Mouse (Mus musculus): ENCODE data around the gene Fam78a. TPM values are rescaled to one million over a fixed set of nuclear protein-coding genes. Genes with fewer than 3 reads are reported as not detected.
A peak's percentile ranks its signal among the peaks of the same experiment; 100 is the strongest.
"Not testable (repeated sequence)": the region's sequence is repeated elsewhere in the genome, so short reads cannot be mapped to it uniquely, and the experiment has no call there.

Gene Fam78a
- total and polyA plus RNA-seq, 2 experiments from 2014 or later, result 0.39 to 1.3 TPM

GRCm38 (mm10) chr2:32051791-32052190 is 32.9 kb downstream of the Fam78a start:
- Histone ChIP-seq H3K4me3 (ENCODE audit: low read length) (no peak overlapping the region), H3K27ac (no peak overlapping the region), H3K36me3 (ENCODE audit: insufficient read depth, low read length) (peaks cover 8% of the 10 kb centered on the region; the same call in 1 of the 2 replicates), H3K4me2 (ENCODE audit: low read depth, low read length) (no peak overlapping the region), H3K9ac (replicated peaks; ENCODE audit: low read length) (no peak overlapping the region), H3K4me1 (ENCODE audit: insufficient read depth, low read length) (no peaks in the 10 kb centered on the region), H3K27me3 (ENCODE audit: insufficient read depth, low read length) (no peaks in the 10 kb centered on the region), H3K9me3 (ENCODE audit: low read length) (no peaks in the 10 kb centered on the region)
- no peak for DNase-seq (ENCODE audit: low spot score)
- no peak for ATAC-seq
- WGBS, result 90% methylated on average over 8 of the region's 8 CpGs
- TF ChIP-seq CTCF (IDR thresholded peaks at IDR 0.05; ENCODE audit: low read depth), result no peak

GRCm38 (mm10) chr2:32047323-32047722 is 37.3 kb downstream of the Fam78a start:
- no peak overlapping the region for H3K27ac ChIP-seq
- peak; percentile 24 for DNase-seq (ENCODE audit: low spot score)
- TF ChIP-seq CTCF (IDR thresholded peaks at IDR 0.05; ENCODE audit: low read depth), result no peak
- no peak for ATAC-seq
- no peak overlapping the region for H3K4me3 ChIP-seq (ENCODE audit: low read length)
- peaks cover 23% of the 10 kb centered on the region for H3K36me3 ChIP-seq (ENCODE audit: insufficient read depth, low read length)
- no peaks in the 10 kb centered on the region for H3K4me1 ChIP-seq (ENCODE audit: insufficient read depth, low read length)
- no peak overlapping the region for H3K4me2 ChIP-seq (ENCODE audit: low read depth, low read length)
- WGBS, result 56% methylated on average over 10 of the region's 10 CpGs
- no peaks in the 10 kb centered on the region for H3K9me3 ChIP-seq (ENCODE audit: low read length)
- no peak overlapping the region for H3K9ac ChIP-seq (replicated peaks; ENCODE audit: low read length)
- H3K27me3 ChIP-seq (ENCODE audit: insufficient read depth, low read length), result no peaks in the 10 kb centered on the region

- DNase-seq (ENCODE audit: low spot score) (no peak), ATAC-seq (no peak)
- H3K27ac ChIP-seq, result no peak overlapping the region
- H3K9ac ChIP-seq (replicated peaks; ENCODE audit: low read length), result no peak overlapping the region
- no peak overlapping the region for H3K4me2 ChIP-seq (ENCODE audit: low read depth, low read length)
- H3K4me1 ChIP-seq (ENCODE audit: insufficient read depth, low read length), result no peaks in the 10 kb centered on the region
- no peak overlapping the region for H3K4me3 ChIP-seq (ENCODE audit: low read length)
- H3K27me3 ChIP-seq (ENCODE audit: insufficient read depth, low read length), result no peaks in the 10 kb centered on the region
- peaks cover 28% of the 10 kb centered on the region for H3K36me3 ChIP-seq (ENCODE audit: insufficient read depth, low read length)
- H3K9me3 ChIP-seq (ENCODE audit: low read length), result no peaks in the 10 kb centered on the region
- TF ChIP-seq CTCF (IDR thresholded peaks at IDR 0.05; ENCODE audit: low read depth), result no peak
- WGBS, result 88% methylated on average over 10 of the region's 10 CpGs
Measured at GRCm38 (mm10) chr2:32046009-32046408, 38.6 kb downstream of the Fam78a start.

- no peaks in the 10 kb centered on the region for H3K4me1 ChIP-seq (ENCODE audit: insufficient read depth, low read length)
- no peak overlapping the region for H3K9ac ChIP-seq (replicated peaks; ENCODE audit: low read length)
- WGBS, result 82% methylated on average over 6 of the region's 6 CpGs
- H3K9me3 ChIP-seq (ENCODE audit: low read length), result no peaks in the 10 kb centered on the region
- no peak overlapping the region for H3K4me3 ChIP-seq (ENCODE audit: low read length)
- DNase-seq (ENCODE audit: low spot score), result no peak
- H3K4me2 ChIP-seq (ENCODE audit: low read depth, low read length), result no peak overlapping the region
- no peak for ATAC-seq
- H3K27ac ChIP-seq, result no peak overlapping the region
- no peak for TF ChIP-seq CTCF (IDR thresholded peaks at IDR 0.05; ENCODE audit: low read depth)
- H3K36me3 ChIP-seq (ENCODE audit: insufficient read depth, low read length), result peaks cover 26% of the 10 kb centered on the region
- no peaks in the 10 kb centered on the region for H3K27me3 ChIP-seq (ENCODE audit: insufficient read depth, low read length)
Measured at GRCm38 (mm10) chr2:32045375-32045774, 39.3 kb downstream of the Fam78a start.

GRCm38 (mm10) chr2:32043836-32044235 is 40.8 kb downstream of the Fam78a start:
- H3K36me3 ChIP-seq (ENCODE audit: insufficient read depth, low read length), result peaks cover 36% of the 10 kb centered on the region
- H3K4me3 ChIP-seq (ENCODE audit: low read length), result no peak overlapping the region
- 63% methylated on average over 5 of the region's 5 CpGs for WGBS

GRCm38 (mm10) chr2:32041087-32041486 is 43.6 kb downstream of the Fam78a start:
- DNase-seq (ENCODE audit: low spot score), result no peak
- Histone ChIP-seq H3K4me1 (ENCODE audit: insufficient read depth, low read length) (no peaks in the 10 kb centered on the region), H3K27ac (no peak overlapping the region), H3K9ac (replicated peaks; ENCODE audit: low read length) (no peak overlapping the region), H3K4me3 (ENCODE audit: low read length) (no peak overlapping the region), H3K4me2 (ENCODE audit: low read depth, low read length) (no peak overlapping the region), H3K27me3 (ENCODE audit: insufficient read depth, low read length) (no peaks in the 10 kb centered on the region), H3K9me3 (ENCODE audit: low read length) (no peaks in the 10 kb centered on the region), H3K36me3 (ENCODE audit: insufficient read depth, low read length) (peaks cover 43% of the 10 kb centered on the region)
- 86% methylated on average over 2 of the region's 2 CpGs for WGBS
- no peak for ATAC-seq
- no peak for TF ChIP-seq CTCF (IDR thresholded peaks at IDR 0.05; ENCODE audit: low read depth)

More at GRCm38 (mm10) chr2:32043836-32044235, 40.8 kb downstream of the Fam78a start:
- Histone ChIP-seq H3K9ac (replicated peaks; ENCODE audit: low read length) (no peak overlapping the region), H3K4me2 (ENCODE audit: low read depth, low read length) (no peak overlapping the region), H3K27ac (no peak overlapping the region), H3K27me3 (ENCODE audit: insufficient read depth, low read length) (no peaks in the 10 kb centered on the region), H3K9me3 (ENCODE audit: low read length) (no peaks in the 10 kb centered on the region), H3K4me1 (ENCODE audit: insufficient read depth, low read length) (no peaks in the 10 kb centered on the region)
- ATAC-seq, result no peak
- no peak for DNase-seq (ENCODE audit: low spot score)
- TF ChIP-seq CTCF (IDR thresholded peaks at IDR 0.05; ENCODE audit: low read depth), result 0 out of 2 replicates have a peak, but pooled peaks have one; percentile 4

GRCm38 (mm10) chr2:32040646-32041045 is 44.0 kb downstream of the Fam78a start:
- not testable (repeated sequence) for H3K4me3 ChIP-seq (ENCODE audit: low read length); H3K9me3 ChIP-seq (ENCODE audit: low read length); H3K9ac ChIP-seq (replicated peaks; ENCODE audit: low read length); H3K27ac ChIP-seq; ATAC-seq; H3K4me2 ChIP-seq (ENCODE audit: low read depth, low read length); DNase-seq (ENCODE audit: low spot score); H3K27me3 ChIP-seq (ENCODE audit: insufficient read depth, low read length); H3K4me1 ChIP-seq (ENCODE audit: insufficient read depth, low read length)
- 89% methylated on average over 9 of the region's 9 CpGs for WGBS
- peaks cover 41% of the 10 kb centered on the region for H3K36me3 ChIP-seq (ENCODE audit: insufficient read depth, low read length)
